Mouse (Mus musculus): ENCODE measurements around the gene AL732309.1.

AL732309.1 gene

DNA sequence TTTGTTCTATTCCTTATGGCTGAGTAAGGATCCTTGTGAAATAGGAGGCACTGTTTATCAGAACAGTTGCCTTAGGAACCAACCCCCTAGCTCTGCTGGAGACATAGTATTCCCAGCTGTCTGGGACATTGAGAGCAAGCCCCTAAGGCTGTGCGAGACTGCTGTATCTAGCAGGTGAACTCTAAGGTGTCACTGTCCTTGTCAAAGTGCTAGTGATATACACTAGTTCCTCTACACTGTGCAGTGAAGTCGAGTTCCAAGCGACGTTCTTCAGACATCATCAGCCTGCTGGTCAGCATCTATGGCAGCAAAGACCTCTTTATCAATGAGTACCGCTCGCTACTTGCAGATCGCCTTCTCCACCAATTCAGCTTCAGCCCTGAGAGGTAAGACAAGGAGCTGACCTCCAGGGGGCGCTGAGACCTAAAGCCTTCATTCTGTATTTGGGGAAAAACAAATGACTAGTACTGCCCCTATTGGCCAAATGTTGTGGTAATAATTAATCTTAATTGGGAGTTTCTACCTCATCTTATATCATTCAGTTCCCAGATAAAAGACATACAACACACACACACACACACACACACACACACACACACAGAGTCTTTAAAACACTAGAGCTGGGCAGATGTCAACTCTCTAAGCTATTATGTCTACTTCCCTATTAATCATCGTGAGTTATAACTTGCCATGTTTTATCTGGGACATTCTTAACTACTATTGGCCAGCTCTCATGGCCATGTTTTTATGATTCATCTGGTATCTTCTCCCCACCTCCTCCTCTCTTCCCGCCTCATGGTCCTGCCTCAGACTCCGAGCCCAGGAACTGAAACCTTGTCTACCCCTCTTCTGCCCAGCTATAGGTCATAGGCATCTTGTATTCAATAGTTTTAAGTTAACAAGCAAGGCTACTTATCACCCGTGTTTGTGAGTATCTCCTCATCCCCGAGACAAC, 32.5 kb upstream of the AL732309.1 start:
- Histone ChIP-seq H3K36me3 (ENCODE audit: control insufficient read depth, insufficient read depth, low read length, poor library complexity, severe bottlenecking) (peaks cover 18% of the 10 kb centered on the region), H3K27me3 (ENCODE audit: control insufficient read depth, insufficient read depth, low read length, poor library complexity, severe bottlenecking) (no peaks in the 10 kb centered on the region)
- peak; percentile 91 for DNase-seq (ENCODE audit: low read depth, low spot score)

DNA sequence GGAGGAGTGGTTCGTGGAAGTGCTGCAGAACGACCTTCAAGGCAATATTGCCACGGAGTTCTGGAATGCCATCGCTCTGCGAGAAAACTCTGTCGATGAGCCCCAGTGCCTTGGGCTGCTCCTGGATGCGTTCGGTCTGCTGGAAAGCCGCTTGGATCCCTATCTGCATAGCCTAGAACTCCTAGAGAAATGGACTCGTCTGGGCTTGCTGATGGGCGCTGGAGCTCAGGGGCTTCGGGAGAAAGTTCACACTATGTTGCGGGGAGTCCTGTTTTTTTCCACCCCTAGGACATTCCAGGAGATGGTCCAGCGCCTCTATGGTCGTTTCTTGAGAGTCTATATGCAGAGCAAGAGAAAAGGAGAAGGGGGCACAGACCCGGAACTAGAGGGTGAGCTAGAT, 26.3 kb upstream of the AL732309.1 start:
- no peak for DNase-seq (ENCODE audit: low read depth, low spot score)
- no peaks in the 10 kb centered on the region for H3K27me3 ChIP-seq (ENCODE audit: control insufficient read depth, insufficient read depth, low read length, poor library complexity, severe bottlenecking)
- peaks cover 8% of the 10 kb centered on the region for H3K36me3 ChIP-seq (ENCODE audit: control insufficient read depth, insufficient read depth, low read length, poor library complexity, severe bottlenecking)

DNA sequence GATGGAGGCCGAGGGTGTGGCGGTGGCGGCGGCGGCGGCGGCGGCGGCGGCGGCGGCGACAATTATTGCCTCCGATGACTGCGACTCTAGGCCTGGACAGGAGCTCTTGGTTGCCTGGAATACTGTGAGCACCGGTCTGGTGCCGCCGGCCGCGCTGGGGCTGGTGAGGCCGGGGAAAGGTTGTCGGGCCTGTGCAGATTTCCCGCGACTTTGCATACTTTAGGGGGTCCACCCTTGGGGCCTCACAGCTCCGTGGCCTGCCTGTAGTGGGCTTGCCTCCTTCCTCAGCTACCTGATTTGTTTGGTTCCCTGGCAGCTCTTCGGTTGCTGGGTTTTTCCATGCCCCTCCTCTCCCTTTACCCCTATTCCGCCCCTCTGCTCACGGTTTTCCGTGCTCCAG, 25.9 kb upstream of the AL732309.1 start:
- no peaks in the 10 kb centered on the region for H3K27me3 ChIP-seq (ENCODE audit: control insufficient read depth, insufficient read depth, low read length, poor library complexity, severe bottlenecking)
- peaks cover 8% of the 10 kb centered on the region for H3K36me3 ChIP-seq (ENCODE audit: control insufficient read depth, insufficient read depth, low read length, poor library complexity, severe bottlenecking)
- no peak for DNase-seq (ENCODE audit: low read depth, low spot score)

DNA sequence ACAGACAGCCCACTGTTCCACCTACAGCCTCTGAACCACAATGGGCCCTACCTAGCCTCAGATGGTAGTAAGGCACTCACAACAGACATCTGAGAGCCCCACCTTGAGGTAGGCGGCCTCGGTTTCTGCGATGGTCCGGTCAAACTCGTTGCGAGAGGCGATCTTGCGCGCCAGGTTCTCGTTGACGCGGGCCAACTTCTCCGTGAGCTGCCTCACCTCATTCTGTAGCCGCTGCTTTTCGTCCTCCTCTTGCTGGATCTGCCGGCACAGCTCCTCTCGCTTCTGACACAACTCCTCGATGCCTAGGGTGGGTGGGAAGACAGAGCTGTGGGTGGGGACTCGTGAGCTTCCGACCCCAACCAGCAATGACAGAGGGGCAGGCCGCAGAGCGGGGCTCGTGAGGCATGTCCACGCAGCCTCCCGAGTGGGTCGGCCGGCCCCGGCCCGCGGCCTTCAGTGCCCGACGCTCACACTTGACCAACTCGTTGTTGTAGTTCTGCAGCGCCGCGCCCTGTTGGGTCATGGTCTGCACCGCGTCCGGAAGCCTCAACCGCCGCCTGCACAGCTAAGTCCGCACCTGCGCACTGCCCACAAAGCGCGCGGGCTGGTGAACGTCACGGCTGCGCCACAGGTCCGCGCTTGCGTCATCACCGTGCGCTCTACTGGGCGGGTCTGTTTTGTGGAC, 25.3 kb upstream of the AL732309.1 start, which contains the start of the genes Ssna1 and Anapc2:
TSS of gene Ssna1 (minus strand) at position 612 of the 685 bp plus-strand sequence.
TSS of gene Anapc2 (plus strand) at position 652 of the 685 bp plus-strand sequence.
- Histone ChIP-seq H3K27me3 (ENCODE audit: control insufficient read depth, insufficient read depth, low read length, poor library complexity, severe bottlenecking) (no peaks in the 10 kb centered on the region), H3K36me3 (ENCODE audit: control insufficient read depth, insufficient read depth, low read length, poor library complexity, severe bottlenecking) (peaks cover 8% of the 10 kb centered on the region)
- peak; percentile 98 for DNase-seq (ENCODE audit: low read depth, low spot score)

DNA sequence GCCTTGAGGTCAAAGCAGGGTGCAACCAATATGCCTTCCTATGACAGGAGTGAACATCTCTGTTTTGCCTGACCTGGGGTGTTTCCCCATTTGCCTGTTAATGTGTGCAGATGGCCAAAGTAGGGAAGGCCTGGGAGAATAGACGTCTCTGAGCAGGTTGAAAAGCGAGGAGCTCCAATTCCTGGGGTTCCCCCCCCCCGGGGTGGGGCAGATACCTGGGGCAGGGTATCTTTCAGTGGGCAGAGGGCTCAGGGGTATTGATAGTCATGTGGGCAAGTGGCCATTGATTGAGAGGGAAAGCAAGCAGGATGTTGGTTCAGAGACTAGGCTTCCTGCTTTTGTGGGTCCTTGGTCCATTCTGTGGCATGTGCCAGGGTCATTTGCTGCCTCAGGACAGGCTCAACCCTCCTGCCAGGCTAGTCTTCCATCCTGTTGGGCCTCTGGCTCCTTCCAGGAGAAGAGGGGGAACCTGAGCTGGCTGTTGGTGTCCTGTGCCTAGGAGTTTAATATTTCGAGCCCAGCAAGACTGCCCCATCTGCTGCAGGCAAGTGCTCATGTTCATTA, 21.2 kb upstream of the AL732309.1 start:
- Histone ChIP-seq H3K36me3 (ENCODE audit: control insufficient read depth, insufficient read depth, low read length, poor library complexity, severe bottlenecking) (peaks cover 2% of the 10 kb centered on the region), H3K27me3 (ENCODE audit: control insufficient read depth, insufficient read depth, low read length, poor library complexity, severe bottlenecking) (no peaks in the 10 kb centered on the region)
- DNase-seq (ENCODE audit: low read depth, low spot score) = no peak

DNA sequence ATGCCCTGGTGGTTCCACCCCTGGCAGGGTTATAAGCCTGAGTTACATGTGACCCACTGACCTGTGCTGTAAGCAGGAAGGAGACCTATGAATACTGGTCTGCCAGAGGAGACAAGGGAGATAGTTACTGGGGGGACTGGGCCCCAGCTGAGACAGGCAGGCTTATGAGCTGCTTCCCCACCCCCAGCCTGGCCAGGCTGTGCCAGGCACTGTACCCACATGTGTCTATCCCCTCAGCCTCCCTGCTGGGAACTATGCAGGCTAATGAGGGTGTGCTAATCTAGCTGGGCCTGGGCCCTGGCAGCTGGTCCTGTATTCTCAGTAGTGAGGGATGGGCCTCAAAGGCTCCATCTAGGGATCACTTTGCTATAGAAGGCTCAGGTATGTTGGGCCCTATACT, 20.6 kb upstream of the AL732309.1 start:
- Histone ChIP-seq H3K27me3 (ENCODE audit: control insufficient read depth, insufficient read depth, low read length, poor library complexity, severe bottlenecking) (no peaks in the 10 kb centered on the region), H3K36me3 (ENCODE audit: control insufficient read depth, insufficient read depth, low read length, poor library complexity, severe bottlenecking) (peaks cover 2% of the 10 kb centered on the region)
- no peak for DNase-seq (ENCODE audit: low read depth, low spot score)

DNA sequence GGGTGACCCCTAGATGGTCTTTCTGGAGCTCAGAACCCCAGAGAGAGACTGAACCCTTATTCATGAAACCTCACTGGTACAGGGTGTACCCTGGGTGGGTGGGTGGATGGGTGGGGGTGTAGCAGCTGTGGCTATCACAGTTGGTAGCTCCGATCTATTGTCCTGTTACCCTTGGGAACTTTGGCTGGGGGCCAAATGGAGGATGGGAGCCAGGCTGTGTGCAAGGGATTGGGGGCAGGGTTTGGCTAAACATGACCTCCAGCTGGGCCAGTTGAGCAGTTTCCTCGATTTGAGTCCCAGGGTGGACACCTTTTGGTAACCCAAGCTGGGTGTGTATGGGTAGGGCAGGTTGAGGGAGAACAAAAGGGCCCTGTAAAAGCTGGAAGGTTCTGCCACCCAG, 20.1 kb upstream of the AL732309.1 start:
- H3K36me3 ChIP-seq (ENCODE audit: control insufficient read depth, insufficient read depth, low read length, poor library complexity, severe bottlenecking) = peaks cover 2% of the 10 kb centered on the region
- no peaks in the 10 kb centered on the region for H3K27me3 ChIP-seq (ENCODE audit: control insufficient read depth, insufficient read depth, low read length, poor library complexity, severe bottlenecking)
- DNase-seq (ENCODE audit: low read depth, low spot score) = no peak

DNA sequence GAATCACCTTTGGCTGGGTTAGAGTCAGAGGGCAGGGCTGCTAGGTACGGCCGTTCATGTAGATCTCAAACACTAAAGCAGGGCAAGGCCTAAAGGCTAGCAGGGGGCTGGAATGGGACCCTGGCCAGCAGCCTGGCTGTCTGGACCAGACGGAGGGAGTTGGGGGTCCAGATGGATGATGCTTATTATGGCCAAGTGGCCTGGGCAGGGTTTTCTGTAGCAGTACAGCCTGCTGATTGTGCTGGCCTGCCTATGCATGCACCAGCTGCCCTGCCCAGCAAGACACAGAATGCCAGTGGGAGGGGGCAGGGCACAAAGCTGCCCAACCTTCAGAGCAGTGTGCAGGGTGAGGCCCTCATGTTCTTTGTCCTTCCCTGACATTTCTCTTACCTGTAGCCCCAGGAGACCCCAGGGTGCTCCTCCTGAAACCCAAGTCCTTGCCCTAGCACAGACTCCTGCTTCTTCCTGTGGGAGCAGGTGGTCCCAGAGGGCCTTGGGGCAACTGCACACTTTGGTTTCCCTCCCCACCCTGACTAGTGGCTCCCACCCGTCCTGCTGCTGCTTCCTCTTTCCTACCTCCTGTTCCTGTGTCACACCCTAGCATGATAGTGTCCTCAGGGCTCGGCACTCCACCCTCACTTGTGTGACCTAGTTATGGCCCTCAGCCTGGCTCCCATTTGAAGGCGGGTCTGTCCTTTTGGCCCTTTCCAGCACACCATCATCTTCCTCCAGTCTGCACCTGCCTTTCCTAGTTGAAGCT, 19.4 kb upstream of the AL732309.1 start:
- DNase-seq (ENCODE audit: low read depth, low spot score) = peak; percentile 31
- peaks cover 2% of the 10 kb centered on the region for H3K36me3 ChIP-seq (ENCODE audit: control insufficient read depth, insufficient read depth, low read length, poor library complexity, severe bottlenecking)
- H3K27me3 ChIP-seq (ENCODE audit: control insufficient read depth, insufficient read depth, low read length, poor library complexity, severe bottlenecking) = no peaks in the 10 kb centered on the region

DNA sequence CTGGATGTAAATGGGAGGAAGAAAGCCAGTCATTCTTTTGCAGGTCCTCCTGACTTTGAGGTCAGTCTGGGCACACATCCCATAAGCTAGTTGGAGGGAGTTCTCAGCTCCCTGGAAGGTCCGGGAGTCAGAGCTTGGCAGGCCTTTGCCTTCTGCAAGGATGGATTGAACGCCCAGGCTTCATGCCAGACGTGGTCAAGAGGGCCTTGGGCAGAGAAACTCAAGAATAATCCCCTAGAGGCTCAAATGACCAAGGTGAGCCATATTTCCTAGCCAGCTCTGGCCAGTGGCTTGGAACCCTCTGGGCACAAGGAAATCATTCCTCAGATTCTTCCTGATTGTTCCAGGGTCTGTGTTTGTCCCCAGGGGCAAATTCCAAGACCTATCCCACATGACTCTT, 18.2 kb upstream of the AL732309.1 start:
- H3K27me3 ChIP-seq (ENCODE audit: control insufficient read depth, insufficient read depth, low read length, poor library complexity, severe bottlenecking) = no peaks in the 10 kb centered on the region
- no peak for DNase-seq (ENCODE audit: low read depth, low spot score)
- no peaks in the 10 kb centered on the region; the same call in 1 of the 2 replicates for H3K36me3 ChIP-seq (ENCODE audit: control insufficient read depth, insufficient read depth, low read length, poor library complexity, severe bottlenecking)

DNA sequence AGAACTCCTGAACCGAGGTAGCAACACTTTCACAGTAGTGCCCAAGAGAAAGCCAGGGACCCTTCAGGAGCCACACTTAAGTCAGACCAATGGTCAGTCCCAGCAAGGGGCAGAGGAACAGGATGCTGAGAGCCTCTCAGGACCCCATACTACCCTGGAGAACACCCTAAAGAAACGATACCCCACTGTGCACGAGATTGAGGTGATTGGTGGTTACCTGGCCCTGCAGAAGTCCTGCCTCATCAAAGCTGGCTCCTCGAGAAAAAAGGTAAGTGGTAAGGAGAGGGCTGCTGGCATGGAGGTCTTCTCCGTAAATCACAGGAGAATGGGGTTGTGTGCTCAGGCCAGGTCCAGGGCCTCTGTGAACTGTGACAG, 17.6 kb upstream of the AL732309.1 start:
- no peaks in the 10 kb centered on the region; the same call in 1 of the 2 replicates for H3K36me3 ChIP-seq (ENCODE audit: control insufficient read depth, insufficient read depth, low read length, poor library complexity, severe bottlenecking)
- DNase-seq (ENCODE audit: low read depth, low spot score) = no peak
- H3K27me3 ChIP-seq (ENCODE audit: control insufficient read depth, insufficient read depth, low read length, poor library complexity, severe bottlenecking) = no peaks in the 10 kb centered on the region

DNA sequence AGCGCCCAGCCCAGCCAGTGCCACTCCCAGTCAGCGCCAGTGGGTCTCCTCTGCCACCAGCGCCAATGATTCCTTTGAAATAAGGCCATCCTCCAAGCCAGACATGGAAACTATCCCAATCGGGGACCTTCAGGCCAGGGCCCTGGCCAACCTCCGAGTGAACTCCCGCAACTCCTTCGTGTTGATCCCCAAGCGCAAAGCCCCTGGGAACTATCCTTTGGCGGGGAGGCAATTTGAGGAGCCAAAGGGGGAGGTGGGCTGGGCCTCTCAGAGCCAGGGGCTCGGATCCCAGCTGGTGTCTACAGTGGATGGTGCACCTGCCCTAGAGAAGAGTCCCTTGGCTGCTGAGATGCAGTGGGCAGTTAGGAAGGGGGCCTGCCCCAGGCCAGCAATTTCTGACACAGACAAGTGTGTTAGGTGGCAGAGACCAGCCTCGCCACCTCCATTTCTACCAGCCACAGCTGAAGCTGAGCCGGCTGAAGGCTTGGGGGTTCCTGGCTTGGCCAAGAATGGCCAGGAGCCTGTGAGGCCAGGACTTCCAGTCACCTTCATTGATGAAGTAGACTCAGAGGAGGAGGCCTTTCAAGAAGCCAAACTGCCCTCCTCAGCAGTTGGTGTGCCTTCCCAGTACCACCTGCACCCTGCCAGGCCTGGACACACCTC, 17.1 kb upstream of the AL732309.1 start:
- Histone ChIP-seq H3K36me3 (ENCODE audit: control insufficient read depth, insufficient read depth, low read length, poor library complexity, severe bottlenecking) (no peaks in the 10 kb centered on the region; the same call in 1 of the 2 replicates), H3K27me3 (ENCODE audit: control insufficient read depth, insufficient read depth, low read length, poor library complexity, severe bottlenecking) (no peaks in the 10 kb centered on the region)
- DNase-seq (ENCODE audit: low read depth, low spot score) = no peak

DNA sequence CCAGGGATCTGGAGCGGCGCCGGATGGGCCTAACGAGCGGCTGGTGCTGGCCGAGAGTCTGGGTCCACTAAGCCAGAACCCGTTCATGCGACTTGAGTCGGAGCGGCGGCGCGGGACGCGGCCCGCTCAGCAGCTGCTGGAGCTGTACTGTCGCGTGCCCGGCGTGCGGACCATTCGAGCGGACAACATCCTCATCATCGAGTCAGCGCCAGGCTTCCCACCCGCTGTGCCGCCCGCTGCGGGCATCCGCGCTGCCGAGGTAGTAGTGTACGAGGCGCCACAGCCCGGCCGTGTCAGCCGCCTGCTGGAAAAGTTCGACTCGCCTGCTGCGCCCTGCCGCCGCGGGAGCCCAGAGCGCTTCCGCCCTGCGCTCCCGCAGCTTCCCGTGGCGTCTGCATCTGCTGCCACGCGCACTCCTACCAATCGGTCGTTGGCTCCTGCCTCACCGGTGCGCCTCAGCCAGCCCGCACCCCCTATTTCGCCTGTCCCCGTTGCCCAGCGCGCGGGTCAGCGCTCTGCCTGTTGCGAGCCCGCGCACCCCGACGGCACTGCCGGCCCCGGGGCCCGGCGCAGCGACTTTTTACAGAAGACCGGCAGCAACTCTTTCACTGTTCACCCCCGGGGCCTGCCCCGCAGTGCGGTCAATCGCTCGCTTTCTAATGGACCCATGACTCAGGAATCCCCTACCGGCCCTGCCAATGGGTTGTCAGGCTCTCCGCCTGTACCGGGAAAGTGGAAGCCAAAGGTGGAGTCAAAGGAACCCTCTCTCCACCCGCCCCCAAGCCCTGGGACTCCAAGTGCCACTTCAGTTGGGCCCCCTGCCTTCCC, 16.3 kb upstream of the AL732309.1 start:
- no peaks in the 10 kb centered on the region for H3K27me3 ChIP-seq (ENCODE audit: control insufficient read depth, insufficient read depth, low read length, poor library complexity, severe bottlenecking)
- no peaks in the 10 kb centered on the region for H3K36me3 ChIP-seq (ENCODE audit: control insufficient read depth, insufficient read depth, low read length, poor library complexity, severe bottlenecking)
- DNase-seq (ENCODE audit: low read depth, low spot score) = peak; percentile 59

DNA sequence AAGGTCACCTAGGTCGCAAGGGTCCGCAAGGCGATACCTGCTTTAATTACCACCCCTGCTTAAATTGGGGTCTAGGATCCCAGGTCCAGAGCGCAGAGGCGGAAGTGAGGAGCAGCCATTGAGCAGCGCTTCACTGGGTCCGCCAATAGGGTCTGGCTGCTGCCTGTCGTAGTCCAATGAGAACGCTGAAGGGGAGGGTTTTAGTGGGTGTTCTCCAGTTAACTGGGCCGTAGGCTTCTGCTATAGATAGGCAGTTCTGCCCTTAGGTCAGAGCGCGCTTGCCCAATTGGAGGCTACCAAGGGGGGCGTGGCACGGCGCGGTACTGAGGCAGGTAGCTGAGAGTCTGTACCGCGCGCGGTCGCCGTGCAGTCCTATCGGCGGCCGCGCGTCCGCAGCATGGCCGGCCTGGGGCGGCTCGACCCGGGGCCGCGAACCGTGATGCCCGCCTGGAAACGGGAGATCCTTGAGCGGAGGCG, 15.7 kb upstream of the AL732309.1 start, which contains the start of gene Tprn:
TSS of gene Tprn (plus strand) at position 328 of the 477 bp plus-strand sequence.
- peak; percentile 97 for DNase-seq (ENCODE audit: low read depth, low spot score)
- H3K36me3 ChIP-seq (ENCODE audit: control insufficient read depth, insufficient read depth, low read length, poor library complexity, severe bottlenecking) = no peaks in the 10 kb centered on the region
- H3K27me3 ChIP-seq (ENCODE audit: control insufficient read depth, insufficient read depth, low read length, poor library complexity, severe bottlenecking) = no peaks in the 10 kb centered on the region
